Mouse (Mus musculus): ENCODE results near the gene Adam17.
A peak's percentile ranks its signal among the peaks of the same experiment; 100 is the strongest.

Adam17 gene

DNA sequence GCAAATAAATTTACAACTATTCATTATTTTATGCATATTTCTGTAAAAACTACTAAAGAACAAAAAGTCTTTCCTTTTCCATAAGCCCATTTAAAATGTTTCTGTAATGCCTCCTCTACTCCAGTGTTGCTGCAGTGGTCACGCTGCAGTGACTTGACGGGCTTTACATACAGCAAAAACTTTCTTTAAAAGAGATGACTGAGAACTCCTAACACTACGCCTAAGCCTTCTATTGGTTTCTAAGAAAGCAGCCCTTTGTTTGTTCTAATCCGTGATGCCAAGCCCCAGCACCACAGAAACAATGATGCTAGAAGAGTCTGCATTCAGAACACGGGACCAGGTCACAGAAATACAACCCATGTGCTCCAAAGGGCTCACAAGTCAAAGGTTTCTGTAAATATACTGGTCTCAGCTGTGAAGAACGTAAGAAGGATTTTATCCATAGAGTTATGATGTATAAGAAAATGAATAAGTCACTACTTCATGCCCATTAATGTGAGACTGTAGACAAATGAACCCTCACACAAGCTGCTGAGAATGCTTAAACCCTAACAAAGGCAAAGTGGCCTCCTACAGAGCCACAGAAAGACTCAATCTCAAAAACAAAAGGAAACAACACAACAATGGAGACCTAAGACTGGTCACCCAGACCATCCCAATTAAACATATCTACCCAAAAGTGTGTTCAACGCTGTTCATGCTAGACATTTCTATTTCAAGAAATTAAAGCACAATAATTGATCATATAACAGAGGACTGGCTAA lies 23.1 kb downstream of the Adam17 start:
- DNase-seq, result no peak

DNA sequence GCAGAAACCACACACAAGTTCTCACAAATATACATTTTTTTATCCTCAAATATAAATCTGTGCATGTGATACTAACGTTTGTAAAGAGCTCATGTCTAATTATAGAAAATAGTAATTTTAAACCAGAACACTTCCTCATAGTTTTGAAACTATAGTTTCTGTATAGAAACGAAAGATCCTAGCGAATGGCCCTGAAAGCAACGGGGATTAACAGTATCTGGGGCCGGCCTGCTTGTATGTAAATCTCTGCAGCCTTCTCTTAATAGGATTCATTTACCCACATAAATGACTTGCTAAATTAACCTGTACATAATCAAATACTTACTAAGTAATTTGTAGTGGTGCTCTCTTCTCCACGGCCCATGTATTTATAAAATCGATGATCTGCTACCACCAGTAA lies 26.5 kb downstream of the Adam17 start:
- no peak for DNase-seq

DNA sequence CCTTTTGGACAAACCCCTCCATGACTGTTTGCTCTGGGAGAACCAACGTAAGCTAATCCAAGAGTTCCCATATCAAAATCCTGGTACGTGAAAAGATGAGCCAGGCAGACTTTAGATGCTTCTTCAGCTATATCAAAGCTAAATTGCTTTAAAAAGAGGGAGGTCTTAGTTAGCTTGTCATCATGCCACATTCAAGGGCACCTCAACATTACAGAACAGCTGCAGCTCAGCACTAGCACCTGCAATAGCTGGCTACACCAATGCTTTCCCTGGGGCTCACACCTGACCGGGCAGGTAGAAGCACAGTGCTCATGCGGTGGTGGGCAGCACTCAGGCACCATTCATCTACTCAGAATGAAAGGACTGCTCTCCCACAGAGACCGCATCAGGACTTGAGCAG lies 32.8 kb downstream of the Adam17 start:
- DNase-seq, result no peak

DNA sequence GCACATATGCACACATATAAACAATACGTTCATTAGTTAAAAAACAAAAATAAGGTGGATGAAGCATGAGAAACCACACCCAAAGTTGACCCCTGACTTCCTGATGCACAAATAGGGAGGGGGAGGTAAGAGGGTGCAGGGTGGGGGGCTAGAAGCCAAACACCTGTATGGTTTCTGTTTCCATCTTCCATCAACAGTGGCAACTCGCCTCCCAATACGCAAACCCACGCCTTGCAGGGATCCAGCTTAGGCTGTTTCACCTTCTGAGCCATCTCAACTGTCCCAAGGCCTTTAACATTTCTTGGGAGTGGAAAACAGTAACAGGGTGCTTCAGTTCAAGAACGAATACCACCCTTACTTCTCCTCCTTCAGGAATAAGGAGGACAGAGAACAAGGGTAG lies 36.3 kb downstream of the Adam17 start:
- DNase-seq, result no peak

DNA sequence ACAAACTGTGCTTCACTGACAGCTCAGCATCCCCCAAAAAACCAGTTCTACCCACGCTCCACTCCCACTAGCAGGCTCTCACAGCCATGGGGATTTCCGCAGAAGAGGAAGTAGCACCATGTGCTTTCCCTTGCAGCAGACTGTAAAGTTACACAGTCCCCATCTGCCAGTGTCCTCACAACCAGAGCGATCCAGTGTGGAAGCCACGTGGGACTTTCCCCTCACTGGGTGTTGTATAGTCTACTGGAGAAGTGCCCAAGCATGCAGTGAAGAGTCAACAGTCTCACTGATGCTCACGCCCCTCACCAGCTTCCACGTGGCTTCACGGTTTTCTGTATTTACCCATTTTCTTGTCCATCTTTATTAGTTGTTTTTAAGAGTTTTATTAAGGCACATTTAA lies 37.6 kb downstream of the Adam17 start:
- no peak for DNase-seq

DNA sequence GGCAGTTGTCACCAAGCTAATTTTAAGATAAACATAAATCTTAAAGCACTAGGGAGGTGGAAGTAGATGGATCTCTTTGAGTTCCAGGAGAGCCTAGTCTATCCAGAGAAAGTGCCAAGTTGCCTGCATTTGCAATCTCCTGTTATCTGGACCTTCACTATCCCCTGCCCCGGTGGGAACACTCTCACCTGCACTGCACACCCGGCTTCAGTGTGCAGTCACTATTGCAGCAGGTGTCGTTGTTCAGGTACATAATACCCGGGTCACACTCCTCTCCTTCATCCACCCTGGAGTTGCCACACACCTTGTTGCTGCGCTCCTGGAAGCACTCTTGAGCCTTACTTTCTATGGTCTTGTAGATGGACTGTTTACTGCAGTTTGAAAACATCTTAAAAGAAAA lies 39.7 kb downstream of the Adam17 start:
- DNase-seq, result no peak

DNA sequence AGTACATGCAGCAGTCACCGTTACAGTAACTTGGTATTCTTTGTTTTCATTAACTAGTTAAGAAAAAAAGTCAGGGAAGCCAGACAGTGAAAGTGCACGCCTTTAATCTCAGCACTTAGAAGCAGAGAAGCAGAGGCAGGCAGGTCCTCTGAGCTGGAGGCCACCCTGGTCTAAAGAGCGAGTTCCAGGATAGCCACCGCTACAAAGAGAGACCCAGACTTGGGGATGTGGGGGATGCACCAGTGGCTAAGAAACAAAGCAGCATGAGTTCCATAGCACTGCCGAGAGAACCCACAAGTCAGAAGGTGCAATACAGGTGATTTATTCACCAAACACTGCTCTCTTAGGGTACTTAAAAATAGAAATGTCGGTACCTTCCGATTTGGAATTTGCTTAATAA lies 40.4 kb downstream of the Adam17 start:
- DNase-seq, result no peak

DNA sequence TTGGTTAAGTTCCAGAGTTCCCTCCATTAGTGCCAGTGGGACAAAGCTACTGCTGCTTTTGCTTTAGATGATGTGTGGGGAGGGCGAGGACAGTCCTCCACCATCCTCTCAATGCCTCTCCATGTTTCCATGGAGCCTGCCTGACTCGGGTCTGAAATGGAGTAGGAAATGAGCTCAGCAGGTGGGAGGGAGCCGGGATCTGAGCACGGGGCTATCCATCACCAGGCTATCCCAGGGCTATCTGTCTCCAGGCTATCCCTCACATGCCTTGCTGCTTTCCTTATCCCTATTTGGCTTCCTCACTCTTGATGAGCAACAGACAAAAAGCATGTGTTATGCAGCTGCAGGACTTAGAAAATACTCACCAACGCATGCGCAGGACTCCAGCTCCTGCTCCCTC lies 41.7 kb downstream of the Adam17 start:
- DNase-seq, result no peak

DNA sequence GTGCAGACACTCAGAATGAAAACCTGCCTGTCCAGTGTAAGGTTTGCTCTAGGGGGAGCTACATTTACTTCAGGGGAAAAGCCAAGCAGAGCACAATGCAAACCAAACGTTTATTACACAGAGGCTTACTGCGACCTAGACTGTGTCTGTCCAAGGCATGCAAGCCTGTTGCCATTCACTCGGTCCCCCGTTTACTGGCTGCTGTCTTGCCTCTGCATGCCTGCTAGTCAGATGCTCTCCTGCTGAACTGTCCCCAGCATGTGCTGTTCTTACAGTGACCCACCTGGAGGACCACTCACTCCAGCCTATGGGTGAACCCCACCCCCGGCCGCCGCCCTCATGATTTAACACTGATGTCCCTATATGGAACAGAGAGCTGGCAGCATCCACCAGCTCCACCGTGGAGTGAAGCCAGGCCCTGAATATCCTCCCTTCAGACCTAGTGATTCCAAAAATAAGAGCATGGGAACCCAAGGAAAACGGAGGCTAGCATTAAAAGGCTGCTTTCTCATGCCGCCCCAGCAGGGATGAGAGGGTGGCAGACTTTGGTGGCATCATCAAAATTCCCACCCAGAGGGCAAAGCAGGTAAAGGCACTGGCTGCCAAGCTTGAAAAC lies 42.4 kb downstream of the Adam17 start:
- no peak for DNase-seq

DNA sequence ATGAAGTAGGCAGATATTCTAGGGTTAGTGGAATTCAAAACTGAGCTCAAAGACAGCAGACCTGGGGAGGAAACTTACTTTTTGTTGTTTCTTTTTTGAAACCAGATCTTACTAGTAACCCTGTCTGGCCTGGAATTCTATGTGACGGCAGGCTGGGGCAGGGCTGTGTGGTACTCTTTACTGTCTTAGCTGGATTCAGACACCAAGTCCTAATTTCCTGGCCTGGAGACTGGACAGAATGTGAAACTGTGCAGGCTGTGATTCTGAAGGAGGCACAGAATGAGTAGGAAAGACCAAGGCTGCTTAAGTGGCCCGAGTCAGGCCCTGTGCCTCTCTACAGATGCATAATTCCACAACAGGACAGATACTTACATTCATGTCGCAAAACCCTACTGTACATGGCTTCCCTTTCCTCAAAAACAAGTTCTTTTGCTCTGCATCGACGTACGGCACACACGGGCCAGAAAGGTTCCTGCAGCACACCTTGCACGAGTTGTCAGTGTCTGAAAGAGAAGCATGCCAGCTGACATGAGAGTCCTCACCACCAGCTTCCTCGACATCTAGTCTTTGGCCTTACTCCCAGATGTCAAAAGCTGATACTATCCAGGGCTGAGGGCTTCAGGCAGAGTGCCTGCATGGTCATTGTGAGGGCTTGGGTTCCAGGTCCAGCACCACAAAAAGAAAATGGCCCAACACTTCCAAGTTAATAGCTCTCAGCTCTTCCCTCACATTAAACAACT lies 43.6 kb downstream of the Adam17 start:
- DNase-seq, result no peak

DNA sequence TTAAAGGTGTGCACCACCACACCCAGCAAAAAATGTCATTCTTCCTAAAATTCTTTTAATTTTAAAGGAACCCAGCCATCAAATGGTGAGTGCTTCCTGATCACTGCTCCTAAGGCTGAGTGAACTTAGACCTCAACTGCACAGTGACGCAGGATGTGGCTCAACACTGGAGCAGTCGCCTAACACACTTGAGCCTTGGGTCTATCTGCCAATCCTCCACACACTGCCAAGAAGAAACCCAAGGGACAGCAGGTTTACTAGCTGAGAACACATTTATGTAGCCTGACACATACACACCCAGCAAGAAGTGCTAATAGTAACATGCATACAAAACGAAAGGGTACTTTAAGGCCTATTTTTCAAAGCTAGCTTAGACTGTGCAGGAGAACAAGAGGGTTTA lies 47.1 kb downstream of the Adam17 start:
- DNase-seq, result no peak

DNA sequence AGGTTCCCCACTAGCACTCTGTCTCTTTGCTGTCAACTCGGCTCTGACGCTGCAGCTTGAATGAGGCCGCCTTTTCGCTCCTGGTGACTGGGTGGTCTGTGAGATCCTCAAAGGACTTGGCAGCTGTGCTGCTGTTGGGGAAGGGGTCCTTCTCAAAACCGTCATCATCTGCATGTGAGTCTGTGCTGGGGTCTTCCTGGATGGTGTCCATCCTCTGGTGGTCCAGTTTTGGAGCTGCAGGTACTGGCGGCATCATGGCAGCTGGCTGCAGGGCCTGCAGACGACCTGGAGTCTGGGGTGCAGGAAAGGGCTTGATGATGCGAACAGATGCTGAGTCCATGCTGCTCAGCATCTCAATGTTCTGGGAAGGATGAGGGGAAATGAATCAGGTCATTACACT lies 48.2 kb downstream of the Adam17 start:
- no peak for DNase-seq

DNA sequence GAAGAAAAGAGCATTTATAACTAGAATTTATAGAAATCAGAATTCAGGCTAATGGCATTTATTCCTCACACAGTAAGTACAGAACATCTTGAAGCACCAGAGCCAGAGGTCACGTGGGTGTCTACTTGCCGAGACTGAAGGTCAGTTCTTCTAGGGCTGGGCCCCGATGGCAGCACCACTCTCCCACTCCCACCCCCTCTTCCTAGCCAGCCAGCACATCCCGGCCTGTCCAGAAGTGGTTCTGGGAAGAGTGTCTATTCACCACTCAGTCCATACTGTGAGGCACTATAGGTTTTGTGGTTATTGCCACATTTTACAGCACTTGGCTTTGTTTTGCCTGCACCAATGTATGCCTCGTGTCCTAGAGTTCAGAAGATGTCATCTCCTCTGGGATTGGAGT lies 49.3 kb downstream of the Adam17 start:
- DNase-seq, result no peak

DNA sequence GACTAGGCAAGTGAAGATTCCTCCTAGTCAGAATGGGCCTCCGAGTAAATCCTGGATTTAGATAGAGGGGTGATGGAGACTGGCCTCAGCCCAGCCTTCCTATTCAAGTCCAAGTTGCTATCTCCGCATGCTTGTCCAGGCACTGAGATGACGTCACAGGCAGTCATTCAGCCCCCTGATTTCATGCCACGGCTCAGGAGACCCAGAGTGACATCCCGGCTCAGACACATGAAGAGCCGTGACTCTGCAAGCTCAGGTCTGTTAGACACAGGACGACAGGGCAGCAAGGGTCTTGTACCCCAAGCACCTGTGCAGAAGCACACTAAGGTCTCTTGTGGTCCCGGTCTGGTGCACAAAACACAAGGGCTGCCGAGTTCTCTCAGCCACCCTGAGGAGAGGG lies 50.6 kb downstream of the Adam17 start:
- no peak for DNase-seq

DNA sequence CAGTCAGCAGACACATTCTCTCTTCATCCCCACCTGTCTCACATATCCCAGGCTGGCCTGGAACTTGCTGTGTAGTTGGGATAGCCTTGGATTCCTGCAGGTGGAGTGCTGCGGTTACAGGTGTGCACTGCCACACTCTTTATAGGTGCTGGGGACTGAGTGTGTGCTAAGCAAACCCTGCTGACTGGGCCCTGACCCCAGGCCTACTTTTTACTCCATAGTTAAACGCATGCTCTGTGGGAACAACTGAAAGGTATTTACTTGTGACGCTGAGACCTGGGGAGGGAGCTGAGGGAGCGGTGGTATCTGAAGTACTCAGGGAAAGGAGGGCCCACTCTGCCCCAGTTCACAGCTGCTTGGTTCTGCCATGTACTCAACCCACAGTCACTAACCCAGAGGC lies 51.1 kb downstream of the Adam17 start:
- no peak for DNase-seq

DNA sequence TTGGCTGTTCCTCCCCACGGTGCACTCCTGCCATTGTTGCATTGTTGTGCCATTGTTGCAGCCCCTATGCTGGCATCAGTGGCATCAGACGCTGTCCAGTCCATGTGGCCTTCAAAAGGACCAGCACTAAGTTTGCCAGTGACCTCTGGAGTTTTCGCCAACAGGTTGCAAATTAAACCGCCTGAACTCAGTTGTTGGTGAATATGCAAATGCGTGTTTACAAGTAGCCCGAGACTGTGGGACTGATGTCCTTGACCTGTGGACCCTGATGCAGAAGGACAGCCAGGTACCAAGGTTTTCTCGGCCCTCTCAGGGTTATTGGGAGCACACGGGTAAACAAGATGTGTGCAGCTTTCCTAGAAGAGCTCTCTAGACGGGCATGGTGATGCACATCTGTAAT lies 52.3 kb downstream of the Adam17 start:
- no peak for DNase-seq

DNA sequence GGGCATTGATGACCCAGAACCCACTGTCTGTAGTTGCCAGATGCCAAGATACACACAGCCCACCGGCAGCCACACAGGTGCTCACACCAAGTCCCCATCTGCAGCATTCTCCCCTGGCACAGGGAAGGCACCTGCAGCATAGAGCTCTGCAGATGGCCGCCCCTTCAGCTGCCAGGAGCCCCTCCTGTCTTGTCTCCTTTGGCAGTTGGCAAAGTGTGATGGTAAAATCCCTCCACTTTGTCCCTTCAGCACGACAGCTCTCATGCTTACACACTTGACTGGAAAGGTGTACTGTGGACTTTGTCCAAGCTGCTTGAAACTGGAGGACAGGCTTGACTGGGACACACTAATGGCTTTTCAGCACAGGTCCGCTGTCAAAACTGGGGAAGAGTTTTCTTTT lies 53.1 kb downstream of the Adam17 start:
- no peak for DNase-seq

DNA sequence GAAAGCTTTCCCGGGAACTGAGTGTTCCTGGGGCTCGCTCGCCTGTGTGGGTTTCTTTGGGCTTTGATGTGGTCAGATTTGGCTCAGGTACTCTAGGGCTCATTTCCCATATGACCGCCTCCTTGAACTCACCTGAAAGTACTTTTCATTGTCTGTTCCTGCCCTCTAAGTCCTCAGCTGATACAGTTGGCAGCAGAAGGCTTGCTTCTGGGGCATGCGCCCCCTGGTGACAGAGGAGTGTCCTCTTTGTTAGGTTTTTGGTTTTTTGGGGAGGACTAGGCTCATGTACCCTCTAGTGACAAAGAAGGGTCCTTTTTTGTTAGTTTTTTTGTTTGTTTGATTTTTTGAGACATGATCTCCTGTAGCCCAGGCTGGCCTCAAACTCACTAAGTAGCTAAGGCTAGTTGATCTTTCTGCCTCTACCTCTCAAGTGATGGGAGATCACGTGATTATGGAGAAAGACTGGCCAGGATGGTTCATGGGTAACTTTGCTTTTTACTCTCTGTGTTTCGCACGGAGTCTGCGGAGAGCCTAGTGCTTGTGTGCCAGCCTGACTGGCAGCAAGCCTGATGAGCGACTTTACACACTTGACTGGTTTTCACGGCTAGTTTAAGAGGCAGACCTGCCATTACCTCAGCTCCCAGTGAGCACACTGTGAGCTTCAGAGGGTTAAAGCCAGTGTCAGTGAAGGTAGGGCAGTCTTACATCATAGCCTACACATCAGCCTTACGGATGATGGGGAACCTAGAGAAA lies 55.1 kb downstream of the Adam17 start:
- DNase-seq, result peak; percentile 93

DNA sequence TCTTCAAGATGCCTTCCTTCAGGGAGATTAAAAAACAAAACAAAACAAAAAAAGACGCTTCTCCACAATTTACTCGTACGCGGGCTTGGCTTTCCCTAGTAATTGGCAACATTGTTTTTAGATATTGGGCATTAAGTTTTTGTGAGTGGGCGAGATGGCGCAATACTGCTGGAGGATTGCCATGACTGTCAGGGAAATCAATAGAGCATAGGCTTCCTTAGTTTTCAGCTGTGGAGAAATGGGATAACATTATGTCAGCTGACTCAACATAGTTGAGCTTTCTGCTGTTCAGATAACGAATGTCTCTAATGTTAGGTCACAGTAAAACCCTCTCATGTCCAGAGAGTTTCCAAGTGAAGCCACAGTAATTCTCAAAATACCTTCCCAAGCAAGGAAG lies 56.6 kb downstream of the Adam17 start:
- DNase-seq, result no peak

DNA sequence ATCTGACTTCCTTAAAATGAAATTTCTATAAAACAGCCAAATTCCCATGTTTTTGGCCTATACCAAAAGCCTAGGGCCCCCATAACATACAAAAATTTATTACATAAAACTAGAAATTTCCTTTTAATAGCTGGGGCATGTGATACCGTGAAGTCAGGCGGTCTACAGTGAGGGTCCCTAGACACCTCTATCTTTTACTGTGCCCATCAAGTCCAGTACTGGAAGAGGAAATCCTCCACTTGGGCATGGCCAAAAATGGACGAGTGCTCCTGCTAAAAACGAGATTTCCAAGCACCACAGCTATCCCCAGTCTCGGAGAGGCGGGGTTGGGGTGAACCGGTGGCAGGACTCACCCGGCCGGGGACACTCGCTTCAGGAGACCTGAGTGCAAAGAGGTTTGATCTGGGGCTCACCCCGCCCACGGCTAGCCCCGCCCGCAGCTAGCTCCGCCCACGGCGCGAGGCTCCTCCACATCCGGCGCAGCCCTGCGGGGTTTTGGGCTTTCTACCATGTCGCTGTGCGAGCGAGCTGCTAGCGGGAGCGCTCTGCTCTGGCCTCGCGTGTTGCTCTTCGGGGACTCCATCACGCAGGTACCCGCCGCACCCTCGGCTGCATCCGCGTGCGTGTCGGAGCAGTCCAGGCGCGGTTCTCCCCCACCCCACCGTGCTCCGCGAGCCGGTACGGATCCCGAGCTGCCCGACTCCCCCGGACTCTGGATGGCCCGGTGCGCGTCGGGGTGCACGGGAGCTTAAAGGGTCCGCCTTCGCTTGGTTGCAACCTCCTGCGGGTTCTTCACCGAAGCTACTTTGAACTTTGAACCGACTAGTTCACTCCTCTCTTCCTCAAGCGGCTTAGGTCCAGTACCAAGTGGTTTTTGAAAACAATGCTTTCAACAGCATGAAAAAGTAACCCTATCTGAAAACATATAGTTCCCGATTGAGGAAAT lies 57.2 kb downstream of the Adam17 start, which contains the start of gene Iah1:
Gene Iah1, plus strand, starts transcription at position 467 of the 946 bp plus-strand sequence.
- DNase-seq, result peak; percentile 95

DNA sequence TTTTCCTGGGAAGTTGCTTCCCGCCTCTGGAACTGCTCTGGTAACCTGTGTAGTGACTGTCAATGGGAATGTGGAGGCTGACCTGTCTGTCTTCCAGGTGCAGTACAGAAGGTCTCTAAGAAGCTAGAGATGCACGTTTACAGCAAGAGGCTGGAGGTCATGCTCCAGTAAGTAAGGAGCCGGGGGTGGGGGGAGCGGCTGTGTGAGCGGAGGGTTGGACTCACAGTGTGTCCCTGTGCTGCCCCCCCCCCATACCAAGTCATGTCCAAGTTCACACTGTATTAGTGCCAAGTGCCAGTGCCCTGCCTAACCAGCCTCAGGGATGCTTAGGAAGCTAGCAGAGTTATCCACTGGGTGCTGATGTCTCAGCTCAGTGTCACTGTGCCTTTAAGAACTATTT lies 61.2 kb downstream of the Adam17 start:
- no peak for DNase-seq

DNA sequence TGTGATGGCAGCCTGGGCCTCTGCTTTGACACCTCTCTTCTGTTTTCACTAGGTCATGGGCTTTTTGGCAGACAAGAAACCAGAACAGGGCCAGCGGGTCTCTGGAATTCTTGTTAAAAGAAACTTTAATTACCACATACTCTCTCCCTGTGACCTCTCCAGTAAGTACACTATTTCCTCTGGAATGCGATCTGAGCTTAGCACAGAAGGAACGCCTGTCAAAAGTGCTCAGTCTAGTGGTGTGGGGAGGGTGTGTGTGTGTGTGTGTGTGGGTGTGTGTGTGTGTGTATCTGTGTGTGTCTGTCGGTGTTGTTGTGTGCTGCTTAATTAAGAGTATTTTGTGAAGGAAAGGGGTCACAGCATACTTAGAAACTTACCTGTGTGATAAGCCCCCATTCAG lies 66.7 kb downstream of the Adam17 start:
- no peak for DNase-seq

Measured in thymus, postnatal 4 days (tissue).